Mouse (Mus musculus) neural tube, embryonic 12.5 days (tissue): ENCODE measurements around the gene Gm44503. TPM values are rescaled to one million over a fixed set of nuclear protein-coding genes. Genes with fewer than 3 reads are reported as not detected.

Experiments
- microRNA-seq: library from miRNA; unstranded; fragments of <30 nt; microRNA quantifications from one replicate; pipeline ENCODE4, GENCODE M21; 2017
- polyA plus RNA-seq: library from polyadenylated mRNA; unstranded; fragments of >200 nt; fragmentation: Nextera tagmentation; extraction: Ambion mirVana; gene quantifications from 2 replicates; pipeline ENCODE4 v1.2.1, GENCODE M21; 2016

The Gm44503 gene
- polyA plus RNA-seq, 1 experiment from 2014 or later: not detected

Small RNA genes lying within 50 kb of the gene (microRNA-seq; reads per million reads assigned to microRNA genes)
- gene Gm27353: not detected

Other genes with a start within 250 kb of the Gm44503 start
- gene Prtg, start 152.0 kb upstream of the Gm44503 start, polyA plus RNA-seq: 1.2 and 1.5 TPM in 2 replicates
- 12.0 and 13.0 TPM in 2 replicates for gene Pygo1, start 33.2 kb upstream of the Gm44503 start, polyA plus RNA-seq
- gene Dyx1c1, start 67 bp upstream of the Gm44503 start, polyA plus RNA-seq: 2.0 and 2.2 TPM in 2 replicates
- gene Ccpg1os, start 26.5 kb downstream of the Gm44503 start, polyA plus RNA-seq: 21.6 and 25.9 TPM in 2 replicates
- gene Ccpg1, start 26.6 kb downstream of the Gm44503 start, polyA plus RNA-seq: 33.3 and 35.5 TPM in 2 replicates
- 9.4 and 13.1 TPM in 2 replicates for gene Pigb, start 81.5 kb downstream of the Gm44503 start, polyA plus RNA-seq
- gene Rab27a, start 86.0 kb downstream of the Gm44503 start, polyA plus RNA-seq: 1.2 and 1.3 TPM in 2 replicates
- not detected in 2 replicates for gene Khdc3, start 143.0 kb downstream of the Gm44503 start, polyA plus RNA-seq
- gene Gm20509, start 143.6 kb downstream of the Gm44503 start, polyA plus RNA-seq: not detected in 2 replicates
- gene Rsl24d1, start 154.6 kb downstream of the Gm44503 start, polyA plus RNA-seq: 116 TPM in 2 replicates